In the genomic region with DNA sequence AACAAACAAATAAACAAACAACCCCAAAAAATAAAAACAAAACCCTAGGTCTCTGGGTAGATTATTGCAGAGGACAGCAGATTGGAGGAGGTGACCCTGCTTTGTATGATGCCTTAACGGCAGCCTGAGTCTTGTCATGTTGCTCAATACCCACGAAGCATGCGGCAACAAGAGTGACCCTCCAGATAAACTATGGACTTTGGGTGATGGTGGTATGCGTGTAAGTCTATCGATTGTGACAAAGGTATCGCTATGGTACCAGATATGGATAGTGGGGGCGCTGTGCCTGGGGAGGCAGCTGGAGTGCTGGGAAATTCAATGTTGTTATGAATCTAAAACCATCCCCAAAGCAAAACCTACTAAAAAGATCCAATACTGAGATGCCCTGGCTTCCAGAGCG, we compare ENCODE assay signal across 8 mouse cellular contexts. TPM values are rescaled to one million over a fixed set of nuclear protein-coding genes. Genes with fewer than 3 reads are reported as not detected.
DNase-seq lines count a peak whose midpoint lies in the region; ATAC-seq and TF ChIP-seq lines count a peak whose summit lies in the region.
"Had no signal": no experiment of that assay in that cellular context is flagged by ENCODE, and none has a peak within 500 bp of the region (broad histone marks: within the 10 kb centered on the region; RNA-seq: fewer than 3 reads in every experiment).

No protein-coding gene starts in this region.

- TF ChIP-seq CTCF in olfactory bulb, adult 2 months (IDR thresholded peaks at IDR 0.05; ENCODE audit: insufficient read depth, low read depth, low read length) = no peak

- H3K27ac ChIP-seq in kidney, embryonic 15.5 days = peak overlapping the region; percentile 85
- peak overlapping the region; percentile 83 for H3K27ac ChIP-seq in brown adipose tissue, adult 24 weeks (replicated peaks; ENCODE audit: low read depth, low read length)
- H3K27ac ChIP-seq in intestine, embryonic 15.5 days = peak overlapping the region; percentile 80
- peak overlapping the region; percentile 67; the same call in 1 of the 2 replicates for H3K27ac ChIP-seq in olfactory bulb, adult 2 months (ENCODE audit: insufficient read depth, low read depth, low read length)
- H3K27ac ChIP-seq: neural tube, embryonic 12.5 days had no signal

- no peaks in the 10 kb centered on the region for H3K27me3 ChIP-seq in kidney, embryonic 15.5 days
- H3K27me3 ChIP-seq in intestine, embryonic 15.5 days (replicated peaks) = no peaks in the 10 kb centered on the region
- H3K27me3 ChIP-seq: neural tube, embryonic 12.5 days had no signal

- ATAC-seq in kidney, embryonic 15.5 days (replicated peaks; ENCODE audit: low FRiP score) = no peak
- 0 out of 2 replicates have a peak, but pooled peaks have one; percentile 6 for ATAC-seq in intestine, embryonic 15.5 days

- no peaks in the 10 kb centered on the region for H3K36me3 ChIP-seq in kidney, embryonic 15.5 days
- H3K36me3 ChIP-seq in intestine, embryonic 15.5 days = no peaks in the 10 kb centered on the region
- H3K36me3 ChIP-seq: neural tube, embryonic 12.5 days had no signal

- no peak overlapping the region for H3K4me3 ChIP-seq in kidney, embryonic 15.5 days (replicated peaks)
- no peak overlapping the region for H3K4me3 ChIP-seq in brown adipose tissue, adult 24 weeks (ENCODE audit: insufficient read depth, low read depth, low read length)
- H3K4me3 ChIP-seq in intestine, embryonic 15.5 days (replicated peaks) = no peak overlapping the region
- no peak overlapping the region for H3K4me3 ChIP-seq in olfactory bulb, adult 2 months (ENCODE audit: insufficient read depth, low read depth, low read length)
- H3K4me3 ChIP-seq: neural tube, embryonic 12.5 days had no signal

- no peaks in the 10 kb centered on the region for H3K9me3 ChIP-seq in kidney, embryonic 15.5 days (replicated peaks)
- H3K9me3 ChIP-seq in intestine, embryonic 15.5 days = no peaks in the 10 kb centered on the region
- H3K9me3 ChIP-seq: neural tube, embryonic 12.5 days had no signal

- no peak for DNase-seq in kidney, adult 11 months
- DNase-seq in cerebellum, postnatal 4 days (ENCODE audit: low spot score in 2 of 2) = no peak
- DNase-seq in cerebellum, adult 9-10 months = no peak

- no peak overlapping the region for H3K9ac ChIP-seq in kidney, embryonic 15.5 days
- H3K9ac ChIP-seq in intestine, embryonic 15.5 days = no peak overlapping the region
- H3K9ac ChIP-seq: neural tube, embryonic 12.5 days had no signal

- H3K4me1 ChIP-seq in kidney, embryonic 15.5 days = peaks cover 35% of the 10 kb centered on the region
- H3K4me1 ChIP-seq in brown adipose tissue, adult 24 weeks (ENCODE audit: control insufficient read depth, insufficient read depth, insufficient read length, low read length) = peaks cover 7% of the 10 kb centered on the region
- peaks cover 23% of the 10 kb centered on the region for H3K4me1 ChIP-seq in intestine, embryonic 15.5 days (replicated peaks)
- peaks cover 14% of the 10 kb centered on the region for H3K4me1 ChIP-seq in olfactory bulb, adult 2 months (ENCODE audit: control insufficient read depth, insufficient read depth, low read length)

- peak overlapping the region; percentile 33 for H3K4me2 ChIP-seq in kidney, embryonic 15.5 days
- 0 out of 2 replicates have a peak overlapping the region, but pooled peaks have one; percentile 20 for H3K4me2 ChIP-seq in intestine, embryonic 15.5 days (replicated peaks)
- H3K4me2 ChIP-seq: neural tube, embryonic 12.5 days had no signal

- no peak for TF ChIP-seq POLR2A in olfactory bulb, adult 2 months (IDR thresholded peaks at IDR 0.05; ENCODE audit: insufficient read depth, low read depth, low read length)

- 87% methylated on average over 8 of the region's 8 CpGs for WGBS in kidney, embryonic 15.5 days
- 74% methylated on average over 8 of the region's 8 CpGs for WGBS in intestine, embryonic 15.5 days
- WGBS in olfactory bulb, adult 2 months = 85% methylated on average over 8 of the region's 8 CpGs

RNA-seq across cellular contexts. Expression of gene Errfi1, which starts 55.4 kb away (rescaled TPM):
- 29.3 and 34.2 TPM in 2 replicates for polyA plus RNA-seq in kidney, embryonic 15.5 days (2015; fragmentation: Nextera tagmentation; extraction: Ambion mirVana)
- polyA plus RNA-seq in brown adipose tissue, adult 24 weeks (2012; ENCODE audit: insufficient read depth, insufficient read length, missing spikeins) = 14.8 and 32.1 TPM in 2 replicates
- 27.8 and 28.1 TPM in 2 replicates for polyA plus RNA-seq in intestine, embryonic 15.5 days (2015; fragmentation: Nextera tagmentation; extraction: Ambion mirVana)
- polyA plus RNA-seq in olfactory bulb, adult 2 months (2012; ENCODE audit: insufficient read depth, insufficient read length, low replicate concordance, missing spikeins) = not detected in 2 replicates

Comparison
In these comparisons a context has a peak if more than half of its experiments do, and no peak if none do; other contexts are left out.
1. RNA of gene Errfi1, which starts 55.4 kb away (polyA plus RNA-seq): 29.3 to 34.2 TPM in kidney, embryonic 15.5 days, 14.8 to 32.1 TPM in brown adipose tissue, adult 24 weeks and 27.8 to 28.1 TPM in intestine, embryonic 15.5 days; not detected in olfactory bulb, adult 2 months; every median in the first group is over 10 times any median in the second.
2. Peak in every context shown above with its lines, with median percentiles within 50 percentile points of each other: H3K27ac ChIP-seq.